Mouse (Mus musculus) left cerebral cortex, adult 11 months (tissue): Measurements from ENCODE around the gene Sorcs1.

Experiments
- DNase-seq: peaks from one replicate; pipeline ENCODE4 v3.0.0; 2022; ENCODE audit warnings: low spot score

Sorcs1 gene

DNA sequence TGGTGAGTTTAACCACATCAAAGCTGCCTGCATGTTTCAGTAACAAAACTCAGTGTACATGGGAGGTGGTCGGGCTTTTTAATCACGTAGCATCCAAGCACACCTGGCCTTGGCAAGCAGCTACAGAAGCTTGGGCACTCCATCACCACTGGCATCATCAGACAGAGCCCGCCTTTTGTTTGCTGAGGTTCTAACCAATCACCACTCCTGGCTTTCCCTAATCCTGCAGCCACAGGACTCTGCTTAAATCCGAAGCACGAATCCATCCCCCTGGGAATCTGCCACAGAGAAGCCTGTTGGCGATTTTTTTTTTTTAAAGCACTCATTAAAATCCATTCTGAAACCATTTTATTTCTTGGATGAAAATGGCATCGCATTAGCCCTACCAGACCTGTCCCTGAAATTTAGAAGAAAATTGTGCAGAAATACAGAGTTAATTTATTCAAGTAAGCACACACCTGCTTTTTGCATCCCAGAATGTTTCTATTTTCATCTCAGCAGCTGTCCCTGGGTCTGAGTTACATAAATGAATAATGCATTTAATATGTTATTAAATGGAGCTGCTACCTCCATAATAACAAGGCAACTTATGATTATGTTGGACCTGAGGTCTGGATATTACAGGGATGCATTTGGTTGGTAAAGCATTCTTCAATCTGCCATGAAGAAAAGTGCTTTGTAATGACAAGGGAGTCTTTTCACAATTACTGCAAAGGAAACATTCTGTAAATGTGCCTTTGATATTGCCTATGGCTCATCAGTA, 463.8 kb downstream of the Sorcs1 start:
- DNase-seq, result no peak

DNA sequence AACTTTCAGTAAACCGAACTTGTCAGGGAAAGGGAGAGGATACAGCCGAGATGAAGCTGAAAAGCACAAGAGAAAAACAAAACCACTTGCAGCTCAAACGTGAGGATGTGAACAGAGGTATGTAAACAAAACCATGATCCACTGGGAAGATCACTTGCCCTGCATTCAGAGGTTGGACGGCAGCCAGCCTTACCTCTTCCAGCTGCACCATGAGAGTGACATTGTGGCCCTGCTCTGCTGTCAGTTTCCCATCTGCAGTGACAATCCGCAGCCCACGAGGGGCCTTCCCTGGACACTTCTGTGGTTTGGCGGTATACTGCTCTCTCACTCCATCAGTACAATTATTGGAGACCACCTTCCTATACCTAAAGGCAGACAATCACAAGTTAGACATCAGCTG, 468.0 kb downstream of the Sorcs1 start:
- DNase-seq, result no peak

DNA sequence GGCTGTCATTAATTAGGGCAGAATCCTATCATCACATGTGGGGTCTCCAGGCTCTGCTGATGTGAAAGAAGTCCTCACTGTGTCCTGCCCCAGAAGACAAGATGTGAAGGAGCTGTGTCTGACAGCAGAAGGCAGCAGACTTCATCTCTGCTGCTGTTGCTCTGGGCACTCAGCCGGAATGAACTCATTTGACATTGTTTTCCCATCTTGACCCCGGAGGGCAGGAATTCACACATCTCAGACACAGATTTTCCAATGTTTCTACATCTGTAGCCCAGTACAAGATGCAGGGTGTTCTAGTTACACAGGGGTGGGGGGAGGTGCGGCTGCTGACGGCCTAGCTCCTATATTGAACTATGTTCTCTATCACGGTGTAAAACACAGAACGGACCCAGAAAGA, 474.1 kb downstream of the Sorcs1 start:
- no peak for DNase-seq

GRCm38 (mm10) chr19:50196592-50196991, 481.9 kb downstream of the Sorcs1 start:
- DNase-seq, result no peak

- no peak for DNase-seq
Observed at GRCm38 (mm10) chr19:50185769-50186715, 492.4 kb downstream of the Sorcs1 start.

DNA sequence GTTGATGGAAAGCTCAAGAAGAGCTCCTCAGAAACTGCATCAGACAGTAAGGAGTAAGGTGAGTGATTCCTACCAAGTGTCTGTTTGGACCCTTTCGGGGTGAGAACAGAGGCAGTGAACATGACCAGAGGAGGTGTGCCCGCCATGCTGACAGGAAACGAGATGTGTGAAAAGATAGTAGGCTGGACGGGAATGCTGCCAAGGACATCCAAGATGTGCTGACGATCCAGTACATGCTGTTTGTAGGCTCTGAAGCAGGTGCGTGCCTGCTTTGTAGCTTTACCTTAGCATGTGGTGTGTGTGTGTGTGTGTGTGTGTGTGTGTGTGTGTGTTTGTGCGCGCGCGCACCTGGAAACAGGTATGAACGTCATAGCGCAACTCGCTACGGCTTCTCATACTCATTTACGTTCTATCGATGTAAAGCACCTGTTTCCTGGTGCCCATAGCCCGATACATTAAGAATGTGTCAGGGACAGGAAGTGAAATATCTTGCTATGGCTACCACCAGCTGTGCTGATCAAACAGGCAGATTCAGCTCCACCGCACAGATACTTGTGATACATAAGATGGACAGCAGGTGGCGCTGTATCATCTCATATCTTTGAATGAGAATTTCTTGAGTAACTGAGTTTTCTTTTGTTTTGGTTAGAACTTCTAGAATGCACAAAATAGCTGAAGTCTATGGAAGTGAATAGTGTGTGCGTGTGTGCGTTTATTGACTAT, 493.4 kb downstream of the Sorcs1 start:
- peak; percentile 36 for DNase-seq

GRCm38 (mm10) chr19:50178851-50179250, 499.6 kb downstream of the Sorcs1 start:
- no peak for DNase-seq

- DNase-seq, result no peak
Observed at GRCm38 (mm10) chr19:50178151-50178550, 500.3 kb downstream of the Sorcs1 start.

DNA sequence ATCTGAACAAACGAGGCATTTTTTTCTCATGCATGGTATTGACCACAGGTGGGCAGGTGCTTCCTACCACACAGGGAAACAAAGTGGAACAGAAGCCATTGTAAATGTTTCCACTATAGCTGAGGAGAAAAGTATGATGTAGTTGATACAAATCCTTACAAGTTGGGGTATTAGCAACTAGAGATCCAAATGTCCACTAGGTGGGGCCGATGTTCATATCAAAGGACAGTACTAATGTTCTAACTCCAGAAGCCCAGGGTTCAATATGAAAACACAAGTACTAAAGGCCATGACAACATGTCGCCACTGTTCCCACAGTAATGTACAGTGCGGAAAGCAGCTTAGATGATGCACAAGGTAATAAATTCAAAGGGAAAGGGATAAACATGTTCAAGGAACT, 506.6 kb downstream of the Sorcs1 start:
- DNase-seq, result no peak

GRCm38 (mm10) chr19:50151111-50151510, 527.3 kb downstream of the Sorcs1 start:
- no peak for DNase-seq

GRCm38 (mm10) chr19:50145919-50146318, 532.5 kb downstream of the Sorcs1 start:
- DNase-seq, result no peak

- no peak for DNase-seq
Observed at GRCm38 (mm10) chr19:50141853-50142252, 536.6 kb downstream of the Sorcs1 start.

DNA sequence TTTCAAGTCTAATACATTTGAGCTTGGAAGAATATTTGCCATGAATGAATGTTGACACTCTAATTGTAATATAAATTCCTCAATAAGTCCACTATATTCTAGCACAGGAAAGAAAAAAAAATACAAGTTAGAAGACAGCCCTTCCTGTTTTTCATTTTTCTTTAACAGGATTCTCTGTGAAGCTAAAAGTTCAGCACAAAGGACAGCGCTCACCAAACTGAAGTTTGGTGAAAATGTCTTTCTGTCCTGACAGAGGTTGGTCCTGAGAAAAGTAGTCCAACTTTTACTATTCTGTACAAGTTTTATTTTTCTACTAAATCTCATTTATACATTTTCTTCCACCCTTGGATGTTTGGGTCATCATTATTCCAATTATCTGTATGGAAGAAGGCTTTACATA, 543.8 kb downstream of the Sorcs1 start:
- DNase-seq, result no peak

GRCm38 (mm10) chr19:50105842-50106585, 572.4 kb downstream of the Sorcs1 start:
- DNase-seq, result no peak
